Mouse (Mus musculus): ENCODE measurements around the gene Tpst2. TPM values are rescaled to one million over a fixed set of nuclear protein-coding genes. Genes with fewer than 3 reads are reported as not detected.

Gene Tpst2
- polyA plus RNA-seq, 1 experiment from 2014 or later: 35.6 TPM

- H3K9me3 ChIP-seq (ENCODE audit: control insufficient read depth, low read length): no peaks in the 10 kb centered on the region
- H3K4me1 ChIP-seq (ENCODE audit: control insufficient read depth, insufficient read depth, low read depth, low read length): no peaks in the 10 kb centered on the region
- 87% methylated on average over 16 of the region's 16 CpGs for WGBS
- no peak overlapping the region for H3K4me2 ChIP-seq (ENCODE audit: low read length)
- no peaks in the 10 kb centered on the region for H3K27me3 ChIP-seq (replicated peaks; ENCODE audit: control insufficient read depth, insufficient read depth, low read length)
- no peaks in the 10 kb centered on the region for H3K36me3 ChIP-seq (ENCODE audit: control insufficient read depth, insufficient read depth, low read length)
- H3K27ac ChIP-seq (ENCODE audit: low read depth, low read length): no peak overlapping the region
- H3K4me3 ChIP-seq (ENCODE audit: low read length): no peak overlapping the region
- H3K9ac ChIP-seq (ENCODE audit: low read depth, low read length): no peak overlapping the region; the same call in 1 of the 2 replicates
- ATAC-seq: no peak
These were observed 13.5 kb downstream of the Tpst2 start for GRCm38 (mm10) chr5:112289819-112290535.

- Histone ChIP-seq H3K36me3 (ENCODE audit: control insufficient read depth, insufficient read depth, low read length) (no peaks in the 10 kb centered on the region), H3K9ac (ENCODE audit: low read depth, low read length) (no peak overlapping the region), H3K4me3 (ENCODE audit: low read length) (no peak overlapping the region), H3K4me1 (ENCODE audit: control insufficient read depth, insufficient read depth, low read depth, low read length) (no peaks in the 10 kb centered on the region), H3K27ac (ENCODE audit: low read depth, low read length) (no peak overlapping the region), H3K27me3 (replicated peaks; ENCODE audit: control insufficient read depth, insufficient read depth, low read length) (no peaks in the 10 kb centered on the region), H3K4me2 (ENCODE audit: low read length) (no peak overlapping the region), H3K9me3 (ENCODE audit: control insufficient read depth, low read length) (no peaks in the 10 kb centered on the region)
- 76% methylated on average over 8 of the region's 8 CpGs for WGBS
- no peak for ATAC-seq
These were observed 14.0 kb downstream of the Tpst2 start for GRCm38 (mm10) chr5:112290536-112290880.

DNA sequence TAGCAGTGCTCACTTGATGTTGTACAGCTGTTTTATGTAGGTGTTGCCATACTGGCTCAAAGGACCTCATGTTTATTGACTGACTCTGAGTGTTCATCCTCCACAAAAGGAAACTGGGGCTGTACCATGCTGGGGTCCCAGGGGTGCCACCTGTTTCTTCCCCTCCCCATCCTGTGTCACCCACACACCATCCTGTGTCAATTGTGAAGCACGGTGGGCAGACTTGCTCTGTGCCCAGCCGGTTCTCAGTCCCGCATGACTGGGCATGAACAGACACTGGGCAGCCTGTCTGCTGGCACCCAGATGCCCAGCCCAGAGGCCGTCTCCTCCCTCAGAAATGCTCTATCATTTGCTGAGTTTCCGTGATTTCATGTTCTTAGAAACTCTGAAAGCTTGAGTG is 15.4 kb downstream of the Tpst2 start:
- Histone ChIP-seq H3K4me1 (ENCODE audit: control insufficient read depth, insufficient read depth, low read depth, low read length) (no peaks in the 10 kb centered on the region; the same call in 1 of the 2 replicates), H3K9me3 (ENCODE audit: control insufficient read depth, low read length) (no peaks in the 10 kb centered on the region), H3K27ac (ENCODE audit: low read depth, low read length) (no peak overlapping the region), H3K36me3 (ENCODE audit: control insufficient read depth, insufficient read depth, low read length) (no peaks in the 10 kb centered on the region), H3K27me3 (replicated peaks; ENCODE audit: control insufficient read depth, insufficient read depth, low read length) (no peaks in the 10 kb centered on the region), H3K4me2 (ENCODE audit: low read length) (no peak overlapping the region), H3K9ac (ENCODE audit: low read depth, low read length) (no peak overlapping the region), H3K4me3 (ENCODE audit: low read length) (no peak overlapping the region)
- no peak for ATAC-seq
- 70% methylated on average over 5 of the region's 5 CpGs for WGBS

- Histone ChIP-seq H3K27ac (ENCODE audit: low read depth, low read length) (no peak overlapping the region), H3K27me3 (replicated peaks; ENCODE audit: control insufficient read depth, insufficient read depth, low read length) (no peaks in the 10 kb centered on the region), H3K4me3 (ENCODE audit: low read length) (no peak overlapping the region), H3K36me3 (ENCODE audit: control insufficient read depth, insufficient read depth, low read length) (no peaks in the 10 kb centered on the region), H3K4me1 (ENCODE audit: control insufficient read depth, insufficient read depth, low read depth, low read length) (no peaks in the 10 kb centered on the region; the same call in 1 of the 2 replicates), H3K4me2 (ENCODE audit: low read length) (no peak overlapping the region), H3K9ac (ENCODE audit: low read depth, low read length) (no peak overlapping the region), H3K9me3 (ENCODE audit: control insufficient read depth, low read length) (no peaks in the 10 kb centered on the region)
- no peak for ATAC-seq
- WGBS: 68% methylated on average over 17 of the region's 17 CpGs
These were observed 16.0 kb downstream of the Tpst2 start for GRCm38 (mm10) chr5:112292343-112292980.

DNA sequence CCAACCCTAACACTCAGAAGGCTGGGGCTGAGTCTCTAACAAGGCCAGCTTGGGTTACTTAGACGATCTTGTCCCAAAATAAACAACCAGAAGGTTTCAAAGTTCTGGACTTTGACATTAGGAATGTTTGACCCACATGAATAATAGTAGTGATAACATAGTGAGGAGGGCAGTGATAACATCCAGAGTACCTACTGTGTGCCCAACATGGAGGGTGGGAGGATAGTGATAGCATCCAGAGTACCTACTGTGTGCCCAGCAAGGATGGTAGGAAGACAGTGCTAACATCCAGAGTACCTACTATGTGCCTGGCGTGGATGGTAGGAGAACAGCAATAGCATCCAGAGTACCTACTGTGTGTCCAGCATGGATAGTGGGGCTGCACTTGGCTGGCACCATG is 17.3 kb downstream of the Tpst2 start:
- Histone ChIP-seq H3K27ac (ENCODE audit: low read depth, low read length) (no peak overlapping the region), H3K9ac (ENCODE audit: low read depth, low read length) (no peak overlapping the region), H3K36me3 (ENCODE audit: control insufficient read depth, insufficient read depth, low read length) (no peaks in the 10 kb centered on the region), H3K4me1 (ENCODE audit: control insufficient read depth, insufficient read depth, low read depth, low read length) (no peaks in the 10 kb centered on the region; the same call in 1 of the 2 replicates), H3K9me3 (ENCODE audit: control insufficient read depth, low read length) (no peaks in the 10 kb centered on the region), H3K4me3 (ENCODE audit: low read length) (no peak overlapping the region), H3K27me3 (replicated peaks; ENCODE audit: control insufficient read depth, insufficient read depth, low read length) (no peaks in the 10 kb centered on the region), H3K4me2 (ENCODE audit: low read length) (no peak overlapping the region)
- ATAC-seq: no peak
- 89% methylated on average over 2 of the region's 2 CpGs for WGBS

GRCm38 (mm10) chr5:112294696-112295095 is 18.2 kb downstream of the Tpst2 start:
- 72% methylated on average over 4 of the region's 4 CpGs for WGBS
- H3K9me3 ChIP-seq (ENCODE audit: control insufficient read depth, low read length): no peaks in the 10 kb centered on the region
- no peaks in the 10 kb centered on the region; the same call in 1 of the 2 replicates for H3K4me1 ChIP-seq (ENCODE audit: control insufficient read depth, insufficient read depth, low read depth, low read length)
- H3K4me2 ChIP-seq (ENCODE audit: low read length): no peak overlapping the region
- H3K36me3 ChIP-seq (ENCODE audit: control insufficient read depth, insufficient read depth, low read length): no peaks in the 10 kb centered on the region
- H3K9ac ChIP-seq (ENCODE audit: low read depth, low read length): no peak overlapping the region
- no peak overlapping the region for H3K4me3 ChIP-seq (ENCODE audit: low read length)
- no peaks in the 10 kb centered on the region for H3K27me3 ChIP-seq (replicated peaks; ENCODE audit: control insufficient read depth, insufficient read depth, low read length)
- H3K27ac ChIP-seq (ENCODE audit: low read depth, low read length): no peak overlapping the region
- no peak for ATAC-seq

DNA sequence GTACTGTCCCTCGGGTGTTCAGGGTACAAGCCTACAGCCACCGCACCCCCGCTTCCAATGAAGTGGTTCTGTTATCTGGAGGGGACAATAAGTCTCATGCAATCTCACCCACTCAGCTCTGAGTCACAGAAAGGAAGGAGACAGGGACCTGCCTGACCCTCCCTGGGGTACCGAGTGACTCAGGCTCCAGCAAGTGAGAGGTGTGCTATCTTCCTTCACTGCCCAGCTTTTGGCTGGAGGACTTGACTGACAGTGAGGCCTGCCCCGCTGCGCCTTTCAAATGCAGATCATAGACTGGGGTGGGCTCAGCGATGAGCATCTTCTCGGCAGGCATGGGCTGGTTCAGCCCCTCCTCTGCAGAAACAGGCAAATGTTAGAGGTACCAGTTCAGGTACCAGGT is 18.7 kb downstream of the Tpst2 start:
- Histone ChIP-seq H3K27ac (ENCODE audit: low read depth, low read length) (no peak overlapping the region), H3K27me3 (replicated peaks; ENCODE audit: control insufficient read depth, insufficient read depth, low read length) (no peaks in the 10 kb centered on the region), H3K4me3 (ENCODE audit: low read length) (no peak overlapping the region), H3K9ac (ENCODE audit: low read depth, low read length) (no peak overlapping the region), H3K4me2 (ENCODE audit: low read length) (no peak overlapping the region), H3K4me1 (ENCODE audit: control insufficient read depth, insufficient read depth, low read depth, low read length) (no peaks in the 10 kb centered on the region; the same call in 1 of the 2 replicates), H3K9me3 (ENCODE audit: control insufficient read depth, low read length) (no peaks in the 10 kb centered on the region), H3K36me3 (ENCODE audit: control insufficient read depth, insufficient read depth, low read length) (no peaks in the 10 kb centered on the region)
- no peak for ATAC-seq
- 31% methylated on average over 8 of the region's 8 CpGs for WGBS

- H3K4me3 ChIP-seq (ENCODE audit: low read length): no peak overlapping the region
- H3K36me3 ChIP-seq (ENCODE audit: control insufficient read depth, insufficient read depth, low read length): no peaks in the 10 kb centered on the region
- ATAC-seq: no peak
- H3K9me3 ChIP-seq (ENCODE audit: control insufficient read depth, low read length): no peaks in the 10 kb centered on the region
- no peaks in the 10 kb centered on the region for H3K27me3 ChIP-seq (replicated peaks; ENCODE audit: control insufficient read depth, insufficient read depth, low read length)
- no peaks in the 10 kb centered on the region; the same call in 1 of the 2 replicates for H3K4me1 ChIP-seq (ENCODE audit: control insufficient read depth, insufficient read depth, low read depth, low read length)
- H3K4me2 ChIP-seq (ENCODE audit: low read length): no peak overlapping the region
- H3K9ac ChIP-seq (ENCODE audit: low read depth, low read length): no peak overlapping the region
- WGBS: 61% methylated on average over 8 of the region's 8 CpGs
- H3K27ac ChIP-seq (ENCODE audit: low read depth, low read length): no peak overlapping the region
These were observed 19.1 kb downstream of the Tpst2 start for GRCm38 (mm10) chr5:112295564-112295963.

- H3K9ac ChIP-seq (ENCODE audit: low read depth, low read length): no peak overlapping the region
- H3K27ac ChIP-seq (ENCODE audit: low read depth, low read length): peak overlapping the region; percentile 21; the same call in 1 of the 2 replicates
- H3K9me3 ChIP-seq (ENCODE audit: control insufficient read depth, low read length): no peaks in the 10 kb centered on the region
- no peak overlapping the region for H3K4me2 ChIP-seq (ENCODE audit: low read length)
- no peak overlapping the region for H3K4me3 ChIP-seq (ENCODE audit: low read length)
- ATAC-seq: no peak
- no peaks in the 10 kb centered on the region for H3K36me3 ChIP-seq (ENCODE audit: control insufficient read depth, insufficient read depth, low read length)
- H3K4me1 ChIP-seq (ENCODE audit: control insufficient read depth, insufficient read depth, low read depth, low read length): no peaks in the 10 kb centered on the region; the same call in 1 of the 2 replicates
- 66% methylated on average over 6 of the region's 6 CpGs for WGBS
- H3K27me3 ChIP-seq (replicated peaks; ENCODE audit: control insufficient read depth, insufficient read depth, low read length): no peaks in the 10 kb centered on the region
These were observed 20.1 kb downstream of the Tpst2 start for GRCm38 (mm10) chr5:112296404-112297181.

All from hindbrain, embryonic 16.5 days (tissue).